Mouse (Mus musculus) thymus, postnatal 25 days (tissue): ENCODE results near the gene Cdx2.

Experiments used
- DNase-seq: peaks from one replicate; pipeline ENCODE4 v3.0.0; 2022

Cdx2 gene

GRCm38 (mm10) chr5:147306638-147307397 lies at the start of gene Cdx2:
TSS of gene Cdx2 (minus strand) at chr5:147307270.
- no peak for DNase-seq

- peak; percentile 0 for DNase-seq
Observed at GRCm38 (mm10) chr5:147356260-147357055, 49.4 kb upstream of the Cdx2 start.

- no peak for DNase-seq
Observed at GRCm38 (mm10) chr5:147355788-147356187, 48.7 kb upstream of the Cdx2 start.

GRCm38 (mm10) chr5:147354985-147355384 lies 47.9 kb upstream of the Cdx2 start:
- DNase-seq = no peak

- DNase-seq = no peak
Observed at GRCm38 (mm10) chr5:147354161-147354780, 47.2 kb upstream of the Cdx2 start.

- no peak for DNase-seq
Observed at GRCm38 (mm10) chr5:147351931-147352330, 44.9 kb upstream of the Cdx2 start.

GRCm38 (mm10) chr5:147345981-147346380 lies 38.9 kb upstream of the Cdx2 start:
- no peak for DNase-seq

- no peak for DNase-seq
Observed at GRCm38 (mm10) chr5:147343904-147344303, 36.8 kb upstream of the Cdx2 start.

GRCm38 (mm10) chr5:147342901-147343300 lies 35.8 kb upstream of the Cdx2 start:
- no peak for DNase-seq

- peak; percentile 77 for DNase-seq
Observed at GRCm38 (mm10) chr5:147340741-147341414, 33.8 kb upstream of the Cdx2 start.

GRCm38 (mm10) chr5:147339560-147339959 lies 32.5 kb upstream of the Cdx2 start:
- peak; percentile 43 for DNase-seq

- no peak for DNase-seq
Observed at GRCm38 (mm10) chr5:147338967-147339366, 31.9 kb upstream of the Cdx2 start.

- DNase-seq = no peak
Observed at GRCm38 (mm10) chr5:147332711-147333110, 25.6 kb upstream of the Cdx2 start.

GRCm38 (mm10) chr5:147331547-147331946 lies 24.5 kb upstream of the Cdx2 start:
- DNase-seq = peak; percentile 87

- DNase-seq = no peak
Observed at GRCm38 (mm10) chr5:147329946-147330345, 22.9 kb upstream of the Cdx2 start.

GRCm38 (mm10) chr5:147327636-147328035 lies 20.6 kb upstream of the Cdx2 start:
- no peak for DNase-seq

- DNase-seq = no peak
Observed at GRCm38 (mm10) chr5:147325931-147326330, 18.9 kb upstream of the Cdx2 start.

GRCm38 (mm10) chr5:147323237-147323917 lies 16.3 kb upstream of the Cdx2 start:
- DNase-seq = peak; percentile 87

- DNase-seq = no peak
Observed at GRCm38 (mm10) chr5:147322183-147322582, 15.1 kb upstream of the Cdx2 start, which contains the start of gene Urad. TSS of gene Urad (minus strand) at chr5:147322440.

- DNase-seq = peak; percentile 22
Observed at GRCm38 (mm10) chr5:147319653-147320052, 12.6 kb upstream of the Cdx2 start.

- no peak for DNase-seq
Observed at GRCm38 (mm10) chr5:147317991-147318390, 10.9 kb upstream of the Cdx2 start.

GRCm38 (mm10) chr5:147317321-147317720 lies 10.3 kb upstream of the Cdx2 start:
- DNase-seq = no peak
